Comparison of ENCODE assay signal across 22 mouse cellular contexts in the genomic region with DNA sequence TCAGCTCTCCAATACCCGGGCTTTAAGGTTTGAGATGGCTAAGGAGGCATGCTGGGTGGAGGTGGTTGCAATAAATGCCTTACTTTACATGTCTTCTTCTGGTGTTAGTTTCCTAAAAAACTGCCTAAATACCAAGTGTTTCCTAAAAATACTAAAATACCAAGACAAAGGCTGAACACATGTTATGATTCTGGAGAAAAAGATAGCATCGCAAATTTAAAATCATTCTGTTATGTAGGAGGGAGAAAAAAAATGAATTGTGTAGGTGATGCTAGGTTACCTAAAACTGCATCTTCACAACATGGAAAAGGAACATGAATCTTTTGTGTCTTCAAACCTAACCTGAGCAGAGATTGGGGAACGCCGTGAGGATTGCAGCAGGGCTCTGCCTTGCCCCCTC.
DNase-seq lines count a peak whose midpoint lies in the region; TF ChIP-seq lines count a peak whose summit lies in the region.
"Had no signal": no experiment of that assay in that cellular context is flagged by ENCODE, and none has a peak within 500 bp of the region (broad histone marks: within the 10 kb centered on the region; RNA-seq: fewer than 3 reads in every experiment).

No protein-coding gene starts in this region.

- no peak overlapping the region for H3K4me3 ChIP-seq in cortical plate, adult 2 months (ENCODE audit: insufficient read depth, low read length)
- H3K4me3 ChIP-seq: embryonic facial prominence, embryonic 12.5 days; embryonic facial prominence, embryonic 15.5 days; heart, embryonic 12.5 days; heart, embryonic 15.5 days; hindbrain, embryonic 10.5 days; hindbrain, embryonic 13.5 days had no signal

- no peak for TF ChIP-seq CTCF in cortical plate, adult 2 months (IDR thresholded peaks at IDR 0.05; ENCODE audit: extremely low read depth, insufficient read depth, low read length)

- DNase-seq in layer of hippocampus, adult 9-11 months: peak; percentile 14
- no peak for DNase-seq in layer of hippocampus, postnatal 25 days (ENCODE audit: extremely low spot score in 1 of 2, low spot score in 1 of 2)
- DNase-seq in left cerebral cortex, postnatal 36 days (ENCODE audit: low spot score in 2 of 2): peak; percentile 23 to 28
- DNase-seq in left cerebral cortex, adult 18-20 months (ENCODE audit: low spot score in 2 of 2): no peak
- peak; percentile 67 for DNase-seq in brain, adult 2 months (ENCODE audit: low read depth, low spot score)
- no peak for DNase-seq in kidney, adult 8-10 months
- DNase-seq: adrenal gland, adult 2 months; cerebellum, adult 11-12 months; cerebellum, adult 8-10 months; cerebellum, postnatal 14 days; forebrain, postnatal 0 days; gastrocnemius, postnatal 25 days; heart, adult 18-20 months; heart, postnatal 10 days; heart, postnatal 36 days had no signal

- TF ChIP-seq POLR2A in cortical plate, adult 2 months (IDR thresholded peaks at IDR 0.05; ENCODE audit: extremely low read depth, insufficient read depth, low read length): no peak

- intact Hi-C loops in left cerebral cortex, postnatal 36 days (cut with DNase I): loop anchor here (10.0 kb wide), 3 partner anchors 133 to 883 kb away; a partner anchor contains a TSS

- peak overlapping the region; percentile 94 for H3K27ac ChIP-seq in cortical plate, adult 2 months (ENCODE audit: insufficient read depth, low read length)
- H3K27ac ChIP-seq: embryonic facial prominence, embryonic 12.5 days; embryonic facial prominence, embryonic 15.5 days; heart, embryonic 15.5 days; hindbrain, embryonic 10.5 days; hindbrain, embryonic 13.5 days had no signal

- peaks cover 2% of the 10 kb centered on the region; the same call in 1 of the 2 replicates for H3K4me1 ChIP-seq in cortical plate, adult 2 months (ENCODE audit: control insufficient read depth, insufficient read depth, low read length)
- H3K4me1 ChIP-seq: embryonic facial prominence, embryonic 12.5 days; embryonic facial prominence, embryonic 15.5 days; heart, embryonic 12.5 days; heart, embryonic 15.5 days; hindbrain, embryonic 10.5 days had no signal

Comparison
In these comparisons a context has a peak if more than half of its experiments do, and no peak if none do; other contexts are left out.
1. DNase-seq: peak in layer of hippocampus, adult 9-11 months (single experiment), left cerebral cortex, postnatal 36 days (2 of 2) and brain, adult 2 months (single experiment); none in layer of hippocampus, postnatal 25 days (0 of 2), left cerebral cortex, adult 18-20 months (0 of 2) and kidney, adult 8-10 months (0 of 2).